Mouse (Mus musculus): ENCODE results near the gene Lars2.
"Not testable (repeated sequence)": the region's sequence is repeated elsewhere in the genome, so short reads cannot be mapped to it uniquely, and the experiment has no call there.

Lars2 gene

DNA sequence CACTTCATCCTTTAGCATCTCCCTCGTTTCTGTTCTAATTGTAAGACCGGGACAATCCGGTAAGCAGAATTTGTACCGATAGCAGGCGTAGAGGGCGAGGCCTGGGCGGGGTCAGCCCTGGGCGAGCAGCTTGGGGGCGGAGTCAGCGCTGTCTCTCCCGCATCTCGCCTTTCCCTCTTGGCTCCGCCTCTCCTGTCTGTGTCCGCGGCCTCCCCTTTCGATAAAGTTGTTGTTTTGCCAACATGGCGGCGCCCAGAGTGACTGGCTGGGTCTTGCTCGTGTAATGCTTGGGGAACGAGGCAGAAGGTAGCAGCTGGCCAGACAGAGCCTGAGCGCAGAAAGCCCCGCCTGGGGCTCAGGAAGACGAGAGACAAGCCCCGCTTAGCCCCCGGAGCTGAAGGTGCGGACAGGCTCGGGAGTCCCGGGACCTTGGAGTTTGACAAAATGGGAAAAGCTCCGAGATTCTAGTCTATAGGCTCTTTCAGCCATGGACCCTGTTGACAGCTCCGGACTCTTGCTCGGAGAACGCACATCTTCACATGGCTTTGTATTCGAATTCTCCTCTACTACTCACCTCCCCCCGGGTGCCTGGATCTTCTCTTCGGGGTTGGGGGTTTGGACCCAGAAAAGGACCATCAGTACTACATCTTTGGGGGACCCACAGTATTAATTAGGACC lies at the start of gene Lars2:
TSS of gene Lars2 (plus strand) at position 220 of the 678 bp plus-strand sequence.
- DNase-seq = peak; percentile 97 to 98

DNA sequence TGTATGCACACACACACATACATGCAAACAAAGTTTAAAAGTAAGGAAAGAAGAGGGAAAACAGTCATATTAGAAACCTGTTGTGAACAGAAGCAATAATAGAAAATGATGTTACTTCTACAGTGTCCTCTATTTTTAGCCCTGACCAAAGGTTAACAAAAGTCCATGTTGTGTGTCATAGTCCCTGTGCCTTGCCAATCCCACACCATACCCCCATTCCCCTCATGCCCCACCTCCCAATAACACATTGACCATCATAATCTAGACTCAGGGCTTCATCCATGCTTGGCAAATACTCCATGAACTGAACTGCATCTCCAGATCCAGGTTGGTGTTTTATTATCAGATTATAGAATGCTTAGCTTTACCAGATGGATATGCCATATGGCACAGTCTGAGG lies 40.6 kb upstream of the Lars2 start:
- DNase-seq = no peak

GRCm38 (mm10) chr9:123328336-123328735 lies 38.4 kb upstream of the Lars2 start:
- DNase-seq = no peak

DNA sequence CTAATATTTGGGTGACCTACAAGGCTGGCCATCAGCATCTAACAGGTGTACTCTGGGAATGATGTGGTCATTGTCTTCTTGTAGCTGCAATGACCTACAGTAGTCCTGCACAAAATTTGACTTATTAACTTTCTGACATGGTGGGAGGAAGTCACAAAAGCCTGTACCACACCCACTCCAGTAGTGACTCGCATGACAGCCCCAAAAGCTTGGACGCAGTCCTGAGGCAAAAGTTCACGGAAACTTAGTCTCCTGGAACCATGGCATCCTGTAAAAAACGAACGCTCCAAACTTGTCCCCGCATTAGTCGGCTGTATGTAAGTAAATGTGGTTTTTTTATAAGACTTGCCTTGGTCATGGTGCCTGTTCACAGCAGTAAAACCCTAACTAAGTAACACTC lies 36.9 kb upstream of the Lars2 start:
- DNase-seq = no peak

DNA sequence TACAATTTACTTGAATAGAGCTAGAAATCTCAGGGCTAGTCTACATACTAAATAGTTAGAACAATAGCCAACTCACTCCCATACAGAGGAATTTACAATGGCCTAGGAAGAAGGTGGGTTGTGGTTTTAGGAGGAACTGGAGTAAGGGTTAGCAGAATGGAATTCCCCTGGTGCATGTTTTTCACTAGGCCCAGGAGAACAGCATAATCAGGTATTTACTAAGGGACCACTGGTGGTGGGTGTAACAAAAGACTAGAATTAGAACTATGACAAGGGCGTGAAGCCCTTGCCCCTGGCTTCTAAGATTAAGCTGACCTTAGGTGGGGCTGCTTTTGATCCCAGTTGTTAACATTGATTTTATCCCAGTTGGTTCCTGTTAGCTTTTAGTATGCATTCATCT lies 36.5 kb upstream of the Lars2 start:
- DNase-seq = not testable (repeated sequence)

DNA sequence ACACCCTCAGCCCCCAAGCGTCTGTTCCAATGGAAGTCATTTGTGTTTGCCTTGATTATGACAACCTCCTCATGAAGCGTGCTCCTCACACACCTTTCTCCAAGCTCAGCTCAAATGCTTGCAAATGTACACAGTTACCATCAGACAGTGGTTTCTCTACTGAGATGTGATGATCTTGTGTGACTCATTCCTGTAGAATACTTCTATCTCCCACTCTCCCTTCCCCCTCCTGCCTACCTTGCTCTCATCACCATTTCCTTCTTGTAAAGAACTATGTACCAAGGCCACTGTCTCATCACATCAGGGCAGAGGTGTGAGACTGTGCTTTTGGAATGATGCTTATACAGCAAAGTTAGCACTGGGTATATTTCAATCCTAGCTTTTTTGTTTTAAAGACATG lies 33.2 kb upstream of the Lars2 start:
- DNase-seq = no peak

DNA sequence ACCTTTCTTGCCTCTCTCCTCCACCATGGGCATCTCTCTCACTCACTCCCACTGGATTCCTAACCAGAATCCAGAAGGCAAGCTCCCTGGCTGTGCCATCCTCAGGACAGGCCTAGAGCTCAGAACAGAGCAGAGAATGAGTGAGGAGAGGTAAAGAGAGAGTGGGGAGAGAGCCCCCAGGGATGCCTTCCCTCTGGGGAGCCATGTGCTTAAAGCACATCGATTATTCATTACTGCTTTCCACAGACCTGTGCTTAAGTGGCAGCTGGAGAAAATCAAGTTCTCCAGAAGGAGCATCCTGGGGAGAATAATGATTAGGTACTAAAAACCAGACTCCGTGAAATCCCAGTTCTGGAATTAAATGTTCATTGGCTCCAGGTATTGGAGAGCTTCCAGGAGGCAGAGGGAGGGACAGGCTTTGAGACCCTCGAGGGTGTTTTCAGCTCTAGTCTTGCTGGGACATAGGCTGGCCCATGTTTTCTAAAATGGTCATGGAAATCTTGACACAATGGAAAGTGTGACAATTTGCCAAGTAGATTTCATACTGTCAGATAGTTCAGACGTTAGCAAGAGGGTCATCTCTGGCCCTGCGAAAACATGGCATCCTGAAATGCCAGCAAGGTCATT lies 31.6 kb upstream of the Lars2 start:
- DNase-seq = peak; percentile 31 to 43

DNA sequence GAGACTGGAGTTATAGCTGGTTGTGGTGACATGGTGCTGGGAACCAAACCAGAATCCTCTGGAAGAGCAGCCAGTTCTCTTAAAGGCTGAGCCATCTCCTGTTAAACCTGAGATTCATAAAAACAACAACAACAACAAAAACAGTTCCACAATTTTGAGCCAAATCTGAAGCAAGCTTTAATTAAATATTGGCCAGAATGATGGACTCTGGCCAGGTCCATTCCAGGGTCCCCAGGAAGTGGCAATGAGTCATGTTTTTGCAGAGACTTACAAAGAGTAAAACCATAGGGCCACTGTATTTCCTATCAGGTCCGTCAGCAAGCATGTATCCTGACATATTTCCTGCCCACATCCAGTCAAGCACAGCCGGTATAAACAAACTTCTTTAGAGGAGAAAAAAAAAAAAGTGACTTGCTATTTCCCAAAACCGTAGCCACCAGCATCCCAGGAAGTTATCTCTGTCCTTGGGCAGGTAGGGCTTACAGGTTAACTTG lies 27.0 kb upstream of the Lars2 start:
- DNase-seq = no peak

- no peak for DNase-seq
Observed at GRCm38 (mm10) chr9:123341256-123341655, 25.5 kb upstream of the Lars2 start.

DNA sequence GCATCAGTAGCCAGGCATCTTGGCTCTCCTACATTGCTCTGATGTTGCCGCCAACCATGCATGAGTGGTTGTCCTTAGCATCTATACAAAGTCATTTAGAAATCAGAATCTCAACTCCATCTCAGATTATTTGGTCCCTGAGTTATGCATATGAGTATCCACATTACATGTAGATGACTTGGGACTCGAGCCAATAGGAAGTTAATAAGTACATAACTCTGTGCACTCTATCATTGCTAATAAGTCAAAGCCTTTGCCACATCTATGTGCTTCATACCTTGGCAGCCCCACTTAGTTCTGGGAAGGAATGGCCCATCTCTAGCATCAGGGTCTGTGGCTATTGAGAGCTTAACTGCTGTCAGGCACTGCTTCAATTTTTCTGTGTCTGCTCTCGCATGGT lies 23.7 kb upstream of the Lars2 start:
- DNase-seq = no peak

GRCm38 (mm10) chr9:123349286-123349685 lies 17.4 kb upstream of the Lars2 start:
- peak in 1 of 2 experiments; percentile 18 for DNase-seq

GRCm38 (mm10) chr9:123359981-123360380 lies 6.7 kb upstream of the Lars2 start:
- DNase-seq = no peak

DNA sequence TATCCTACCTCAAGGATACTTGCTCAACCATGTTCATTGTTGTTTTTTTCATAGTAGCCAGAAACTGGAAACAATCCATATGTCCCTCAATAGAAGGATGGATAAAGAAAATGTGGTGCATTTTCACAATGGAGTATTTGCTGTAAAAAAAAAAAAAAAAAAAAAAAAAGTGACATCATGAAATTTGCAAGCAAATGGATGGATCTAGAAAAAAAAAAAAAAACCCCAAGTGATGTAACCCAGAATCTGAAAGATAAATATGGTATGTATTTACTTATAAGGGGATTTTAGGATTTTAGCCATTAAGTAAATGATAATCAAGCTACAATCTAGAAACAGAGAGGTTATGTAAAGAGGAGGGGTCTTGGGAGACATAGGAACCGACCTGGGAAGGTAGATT lies 1.4 kb upstream of the Lars2 start:
- DNase-seq = no peak

DNA sequence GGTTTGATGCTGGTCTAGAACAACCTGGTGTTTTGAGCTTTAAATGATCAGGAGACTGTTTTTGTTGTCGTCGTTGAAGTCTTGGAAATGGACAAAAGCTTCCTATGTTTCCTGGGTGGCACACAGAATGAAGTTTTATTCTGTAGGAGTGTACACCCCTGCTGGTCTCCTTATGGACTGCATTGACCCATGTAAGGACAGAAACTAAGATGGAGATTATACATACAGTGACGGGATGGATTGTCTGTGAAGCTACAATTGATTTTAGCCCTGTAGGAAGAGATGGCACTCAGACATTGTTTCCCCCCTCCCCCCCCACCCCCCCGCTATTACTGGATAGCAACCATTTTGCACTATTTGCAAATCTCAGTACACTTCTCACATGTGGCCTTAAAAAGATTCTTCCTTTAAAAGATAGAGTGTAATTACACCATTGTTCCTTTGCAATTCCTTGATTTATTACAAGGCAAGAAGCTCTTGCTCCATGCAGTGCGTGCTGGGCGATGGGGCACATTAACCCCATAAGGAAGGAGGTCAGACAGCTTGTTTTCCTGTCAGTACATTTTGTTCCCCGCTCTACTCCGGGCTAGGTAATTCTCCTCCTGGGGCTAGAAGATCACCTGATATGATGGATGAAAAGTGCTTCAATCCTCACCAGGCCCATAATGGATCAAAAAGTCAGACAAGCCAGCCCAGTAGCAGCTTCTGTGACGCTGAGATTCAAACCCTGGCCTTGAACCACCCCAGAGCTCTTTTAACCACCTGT lies 602 bp upstream of the Lars2 start:
- DNase-seq = peak; percentile 19 to 30

GRCm38 (mm10) chr9:123367636-123368035 lies 909 bp downstream of the Lars2 start:
- peak in 1 of 2 experiments; percentile 17 for DNase-seq

DNA sequence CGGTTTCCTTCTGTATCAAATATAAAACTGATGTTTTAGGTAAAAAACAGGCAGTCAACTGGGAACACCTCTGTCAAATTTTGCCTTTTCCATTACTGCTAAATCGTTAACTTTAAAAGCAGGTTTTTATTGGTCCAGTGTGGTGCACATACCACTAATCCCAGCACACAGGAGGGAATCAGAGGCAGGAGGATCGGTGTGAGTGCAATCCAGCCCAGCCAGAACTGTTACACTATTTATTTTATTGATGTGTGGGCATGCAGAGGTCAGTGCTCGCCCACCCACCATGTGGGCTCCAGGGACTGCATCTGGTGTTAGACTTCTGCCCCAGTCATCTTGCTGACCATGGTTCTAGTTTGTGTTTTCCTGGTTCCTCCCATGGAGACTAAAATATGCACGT lies 15.7 kb downstream of the Lars2 start:
- DNase-seq = no peak

DNA sequence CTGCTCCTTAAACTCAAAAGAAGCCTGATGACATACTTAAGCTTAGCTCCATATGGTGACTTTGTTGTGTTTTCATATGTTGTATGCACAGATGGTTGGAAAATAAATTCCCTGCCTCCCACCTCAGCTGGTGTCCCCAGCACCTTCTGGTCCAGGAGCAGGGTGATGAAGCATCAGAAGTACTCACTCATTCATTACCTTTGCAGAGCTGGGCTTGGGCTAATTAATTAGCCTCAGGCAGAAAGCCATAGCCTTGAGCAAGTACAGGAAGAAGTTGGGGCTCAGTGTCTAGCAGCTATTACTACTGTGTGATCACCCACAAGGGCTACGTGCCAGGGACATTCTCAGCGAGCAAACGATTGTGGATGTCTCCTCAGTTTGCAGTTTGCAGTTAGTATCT lies 18.0 kb downstream of the Lars2 start:
- peak; percentile 54 to 55 for DNase-seq

DNA sequence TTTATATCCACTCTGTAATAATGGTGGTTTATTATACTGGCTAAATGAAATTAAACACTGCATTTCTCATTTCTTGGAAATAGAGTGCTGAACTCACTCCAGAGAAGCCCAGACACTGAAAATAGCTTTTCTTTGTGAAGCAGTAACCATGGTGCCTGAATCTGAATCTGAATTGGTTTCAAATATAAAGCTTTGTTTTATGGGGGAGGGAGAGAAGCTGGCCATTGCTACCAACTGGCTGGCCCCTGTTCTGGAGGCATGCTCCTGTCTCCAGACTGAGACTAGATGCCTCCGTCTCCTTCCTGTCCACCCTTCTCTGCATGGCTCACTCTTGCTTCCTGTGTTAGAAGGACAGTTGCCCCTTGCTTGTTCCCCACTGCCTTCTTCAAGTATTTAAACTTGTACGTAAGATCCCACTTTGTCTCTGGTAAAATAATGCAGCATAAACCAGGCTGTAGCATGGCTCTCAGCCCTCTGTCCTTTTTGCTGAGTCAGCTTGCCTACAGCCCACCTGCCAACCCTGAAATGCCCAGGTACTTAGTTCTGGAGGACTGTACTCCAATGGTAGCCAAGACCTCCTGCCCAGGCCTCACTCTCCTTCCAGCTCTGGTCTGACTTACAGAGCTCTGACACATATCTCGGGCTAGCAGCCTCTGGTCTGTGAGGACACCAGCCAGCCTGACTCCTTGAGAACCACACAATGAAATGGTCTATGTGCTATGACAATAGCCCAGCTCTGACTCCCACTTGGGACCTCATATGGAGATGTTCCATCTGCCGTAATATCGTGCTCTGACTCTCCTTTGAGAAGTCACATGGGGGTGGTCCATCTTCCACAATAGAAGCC lies 18.8 kb downstream of the Lars2 start:
- peak in 1 of 2 experiments; percentile 25 for DNase-seq

DNA sequence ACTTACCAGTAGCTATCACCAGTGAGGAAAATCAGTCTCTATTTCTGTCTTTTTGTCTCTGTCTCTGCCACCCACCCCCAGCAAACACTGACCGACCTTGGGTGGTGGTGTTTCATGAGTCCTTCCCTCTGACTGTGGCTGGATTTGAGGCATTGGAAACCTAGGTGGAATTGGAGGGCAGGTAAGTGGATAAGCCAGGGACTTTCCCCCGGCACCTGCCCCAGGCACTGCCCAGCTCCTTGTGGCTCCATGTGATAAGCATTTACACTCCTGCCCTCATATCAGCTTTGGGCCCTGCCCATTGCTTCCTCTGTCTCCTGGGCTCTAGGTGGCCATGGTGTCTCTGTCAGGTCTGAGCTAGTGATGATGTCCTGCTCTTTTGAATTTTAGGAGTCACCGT lies 19.6 kb downstream of the Lars2 start:
- no peak for DNase-seq

DNA sequence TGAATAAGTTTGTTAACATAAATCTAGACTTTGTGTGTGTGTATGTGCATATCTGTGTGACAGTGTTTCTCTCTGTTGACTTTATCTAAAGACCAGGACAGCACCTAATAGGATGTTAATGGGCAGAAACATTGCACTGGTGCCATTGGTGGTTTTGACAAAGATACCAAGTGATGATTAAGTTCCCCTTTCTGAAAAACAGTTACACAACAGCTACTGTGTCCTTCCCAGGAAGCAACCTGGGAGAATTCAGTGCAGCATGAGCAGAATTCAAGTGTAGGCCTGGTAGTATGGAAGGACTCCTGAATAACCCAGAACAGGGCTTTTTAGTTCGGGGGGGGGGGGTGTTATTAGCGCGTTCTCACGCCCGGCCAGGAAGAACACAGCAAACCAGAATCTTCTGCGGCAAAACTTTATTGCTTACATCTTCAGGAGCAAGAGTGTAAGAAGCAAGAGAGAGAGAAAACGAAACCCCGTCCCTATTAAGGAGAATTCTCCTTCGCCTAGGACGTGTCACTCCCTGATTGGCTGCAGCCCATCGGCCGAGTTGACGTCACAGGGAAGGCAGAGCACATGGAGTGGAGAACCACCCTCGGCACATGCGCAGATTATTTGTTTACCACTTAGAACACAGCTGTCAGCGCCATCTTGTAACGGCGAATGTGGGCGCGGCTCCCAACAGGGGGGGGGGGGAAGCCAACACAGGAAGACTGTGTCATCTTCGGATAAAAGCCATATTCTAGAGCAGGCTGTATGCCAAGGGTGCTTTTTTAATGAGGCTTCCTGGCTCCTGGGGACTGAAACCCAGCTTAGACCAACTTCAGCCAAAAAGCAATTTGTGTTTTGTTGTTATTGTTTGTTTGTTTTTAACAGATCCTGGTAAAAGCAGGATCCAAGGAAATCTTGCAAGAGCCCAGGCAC lies 21.6 kb downstream of the Lars2 start:
- not testable (repeated sequence) for DNase-seq

DNA sequence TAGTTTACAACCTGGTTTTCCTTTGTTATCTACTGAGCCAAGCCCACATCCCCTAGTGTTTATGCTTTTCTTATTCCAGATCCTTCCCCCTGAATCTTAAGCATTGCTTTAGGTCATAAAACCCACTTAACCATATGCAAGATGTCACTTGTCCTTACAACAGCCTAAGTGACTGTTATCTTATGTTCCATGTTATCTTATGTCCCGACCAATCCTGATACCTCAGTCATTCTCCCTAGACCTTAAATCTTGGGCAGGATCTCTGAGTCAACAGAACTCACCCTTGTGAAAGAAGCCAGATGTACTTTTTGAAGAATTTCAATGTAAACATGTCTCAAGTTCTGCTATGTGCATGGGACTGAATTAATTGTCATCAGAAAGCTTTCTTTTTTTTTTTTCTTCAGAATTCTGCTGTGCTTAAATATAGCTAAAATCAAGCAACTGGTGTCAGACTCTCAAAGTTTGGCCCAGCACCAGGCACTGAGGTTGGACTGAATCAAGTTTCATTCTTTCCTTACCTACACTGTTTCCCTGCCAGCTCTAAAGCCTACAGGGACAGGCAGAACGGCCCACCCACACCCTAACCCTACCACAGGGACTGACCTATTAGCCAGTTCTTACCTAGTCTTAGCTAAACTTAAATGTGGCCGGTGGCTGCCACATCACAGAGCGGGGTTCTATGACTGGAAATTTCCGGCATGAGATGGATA lies 24.6 kb downstream of the Lars2 start:
- DNase-seq = no peak

All from cerebellum, postnatal 10 days (tissue).